Comparison of ENCODE assay signal across 18 mouse cellular contexts in genomic region chr13:69239261-69239915, GRCm38 (mm10).
DNase-seq lines count a peak whose midpoint lies in the region.
"Had no signal": no experiment of that assay in that cellular context is flagged by ENCODE, and none has a peak within 500 bp of the region (broad histone marks: within the 10 kb centered on the region; RNA-seq: fewer than 3 reads in every experiment).

No protein-coding gene starts in this region.

- 86% methylated on average over 2 of the region's 2 CpGs for WGBS in heart, embryonic 10.5 days

- H3K27me3 ChIP-seq in heart, embryonic 10.5 days (ENCODE audit: insufficient read depth, poor library complexity, severe bottlenecking): no peaks in the 10 kb centered on the region

- no peaks in the 10 kb centered on the region for H3K9me3 ChIP-seq in heart, embryonic 10.5 days
- H3K9me3 ChIP-seq: forebrain, embryonic 10.5 days; kidney, embryonic 15.5 days; limb, embryonic 13.5 days; midbrain, embryonic 10.5 days had no signal

- no peaks in the 10 kb centered on the region for H3K36me3 ChIP-seq in heart, embryonic 10.5 days
- H3K36me3 ChIP-seq: forebrain, embryonic 10.5 days; kidney, embryonic 15.5 days; limb, embryonic 13.5 days; midbrain, embryonic 10.5 days had no signal

- intact Hi-C loops in heart, postnatal 10 days (cut with DNase I): no loop called here

- no peak overlapping the region for H3K4me3 ChIP-seq in heart, embryonic 10.5 days
- H3K4me3 ChIP-seq: forebrain, embryonic 10.5 days; gastrocnemius, adult 2 months; kidney, embryonic 15.5 days; limb, embryonic 13.5 days; midbrain, embryonic 10.5 days had no signal

- peak; percentile 36 for DNase-seq in heart, adult 8-10 months (ENCODE audit: low spot score)
- DNase-seq in heart, embryonic 10.5 days (ENCODE audit: low spot score): no peak
- DNase-seq in MN1 (ENCODE audit: low spot score): peak; percentile 31
- peak; percentile 42 to 54 for DNase-seq in heart, postnatal 10 days
- DNase-seq in lung, postnatal 25 days (ENCODE audit: low spot score): peak; percentile 10
- DNase-seq in cerebellum, postnatal 36 days: no peak
- no peak for DNase-seq in adrenal gland, postnatal 10 days
- DNase-seq: adrenal gland, adult 2 months; cerebellum, adult 9-10 months; gastrocnemius, adult 2 months; retina, postnatal 1 day had no signal

- H3K4me1 ChIP-seq in heart, embryonic 10.5 days: no peaks in the 10 kb centered on the region
- H3K4me1 ChIP-seq: forebrain, embryonic 10.5 days; midbrain, embryonic 10.5 days had no signal

- H3K27ac ChIP-seq in heart, embryonic 10.5 days: no peak overlapping the region
- H3K27ac ChIP-seq: forebrain, embryonic 10.5 days; gastrocnemius, adult 2 months; hindbrain, embryonic 14.5 days; kidney, embryonic 15.5 days; limb, embryonic 13.5 days; liver, embryonic 14.5 days; macrophage; midbrain, embryonic 10.5 days had no signal

Comparison
In these comparisons a context has a peak if more than half of its experiments do, and no peak if none do; other contexts are left out.
1. DNase-seq: peak in heart, adult 8-10 months (single experiment), MN1 (single experiment), heart, postnatal 10 days (2 of 2) and lung, postnatal 25 days (single experiment); none in heart, embryonic 10.5 days (single experiment), cerebellum, postnatal 36 days (0 of 2) and adrenal gland, postnatal 10 days (single experiment).